Mouse (Mus musculus) layer of hippocampus, adult 9-10 months (tissue): ENCODE results near the gene Gadd45b.
A peak's percentile ranks its signal among the peaks of the same experiment; 100 is the strongest.

Source experiments
- DNase-seq: peaks from one replicate; pipeline ENCODE4 v3.0.0; 2022; ENCODE audit warnings: low spot score

Gadd45b gene

DNA sequence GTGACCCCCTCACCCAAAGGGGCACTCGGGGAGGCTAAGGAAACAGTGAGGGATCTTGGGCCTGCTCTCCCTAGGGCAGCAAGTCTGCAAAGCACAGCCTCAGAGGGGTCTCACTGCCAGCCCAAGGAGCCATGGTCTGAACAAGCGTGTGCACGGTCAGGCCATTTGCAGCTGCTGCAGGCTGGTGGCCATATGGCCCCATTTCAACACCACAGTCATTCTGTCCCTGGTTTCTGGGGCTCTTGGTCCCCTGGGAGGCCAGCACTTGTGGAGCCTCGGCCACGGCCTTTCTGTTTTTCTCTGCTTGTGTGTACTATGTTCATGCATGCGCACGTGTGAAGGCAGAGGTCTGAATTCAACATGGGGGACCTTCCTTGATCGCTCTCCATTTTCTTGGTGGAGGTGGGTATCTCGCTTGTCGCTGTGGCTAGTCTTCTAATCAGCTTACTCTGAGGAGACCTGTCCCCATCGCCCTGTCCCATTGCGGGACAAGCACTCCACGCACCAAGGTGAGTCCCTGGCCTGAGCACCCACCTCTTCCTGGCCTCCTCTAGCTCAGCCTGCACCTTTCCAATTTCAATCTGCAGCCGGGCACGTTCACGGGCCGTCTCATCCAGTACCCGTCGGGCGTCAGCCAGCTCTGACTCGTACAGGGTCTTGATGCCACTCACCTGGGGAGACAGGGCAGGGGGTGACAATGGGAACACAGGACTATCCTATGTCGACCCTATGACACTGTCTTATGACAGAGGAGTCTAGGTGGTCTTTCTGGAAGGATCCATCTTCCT lies 20.3 kb upstream of the Gadd45b start:
- DNase-seq, result no peak

DNA sequence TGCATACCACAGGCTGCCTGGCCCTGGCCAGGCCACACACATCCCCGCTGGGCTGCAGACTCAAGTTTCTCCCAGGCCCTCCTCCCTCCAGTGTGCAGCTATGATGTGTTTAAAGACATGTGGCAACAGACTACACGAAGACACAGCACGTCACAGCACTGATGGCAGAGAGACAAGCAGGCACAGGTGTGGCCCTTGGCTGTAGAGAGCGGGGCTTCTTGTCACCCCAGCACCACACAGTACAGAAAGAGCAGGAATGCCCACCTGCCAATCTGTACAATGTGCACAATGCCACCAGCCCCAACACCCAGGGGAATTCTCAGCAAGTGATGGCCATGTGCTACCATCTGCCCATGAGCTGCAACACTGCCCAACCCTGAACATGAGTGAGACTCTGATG lies 18.5 kb upstream of the Gadd45b start:
- DNase-seq, result no peak

DNA sequence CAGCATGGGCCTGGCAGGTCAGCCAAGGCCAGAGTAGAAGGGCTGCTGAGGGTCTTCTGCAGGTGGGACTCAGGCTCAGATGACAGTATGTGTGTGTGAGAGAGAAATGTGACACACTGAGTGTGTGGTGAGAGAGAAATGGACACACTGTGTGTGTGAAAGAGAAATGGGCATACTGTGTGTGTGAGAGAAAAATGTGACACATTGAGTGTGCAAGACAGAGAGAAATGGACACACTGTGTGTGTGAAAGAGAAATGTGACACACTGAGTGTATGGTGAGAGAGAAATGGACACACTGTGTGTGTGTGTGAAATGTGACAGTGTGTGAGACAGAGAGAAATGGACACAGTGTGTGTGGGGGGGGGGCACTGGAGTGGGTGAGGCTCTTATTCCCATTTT lies 18.0 kb upstream of the Gadd45b start:
- no peak for DNase-seq

DNA sequence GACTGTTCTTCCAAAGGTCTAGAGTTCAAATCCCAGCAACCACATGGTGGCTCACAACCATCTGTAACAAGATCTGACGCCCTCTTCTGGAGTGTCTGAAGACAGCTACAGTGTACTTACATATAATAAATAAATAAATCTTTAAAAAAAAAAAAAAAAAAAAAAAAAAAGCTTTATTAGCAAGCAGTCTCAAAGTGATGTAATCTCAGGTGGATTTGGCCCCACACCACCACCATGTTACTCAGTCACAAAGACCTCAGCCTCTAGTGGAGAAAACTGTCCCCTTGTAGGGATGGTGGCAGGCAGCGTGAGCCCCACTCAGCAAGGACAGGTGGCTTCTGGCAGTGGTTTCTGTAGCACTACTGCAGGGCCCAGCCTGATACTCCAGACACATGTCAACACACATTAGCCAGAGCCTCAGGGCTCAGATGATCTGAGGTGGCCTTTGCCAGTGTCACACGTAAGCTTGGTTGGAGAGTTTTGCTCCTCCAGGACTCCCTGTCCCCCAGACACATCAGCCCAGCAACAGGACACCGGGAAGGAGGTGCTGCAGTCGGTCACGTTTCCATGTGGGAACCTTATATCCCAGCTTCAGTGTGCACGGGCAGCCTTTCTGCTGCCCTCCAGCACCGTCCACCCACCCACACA lies 16.4 kb upstream of the Gadd45b start:
- DNase-seq, result no peak

DNA sequence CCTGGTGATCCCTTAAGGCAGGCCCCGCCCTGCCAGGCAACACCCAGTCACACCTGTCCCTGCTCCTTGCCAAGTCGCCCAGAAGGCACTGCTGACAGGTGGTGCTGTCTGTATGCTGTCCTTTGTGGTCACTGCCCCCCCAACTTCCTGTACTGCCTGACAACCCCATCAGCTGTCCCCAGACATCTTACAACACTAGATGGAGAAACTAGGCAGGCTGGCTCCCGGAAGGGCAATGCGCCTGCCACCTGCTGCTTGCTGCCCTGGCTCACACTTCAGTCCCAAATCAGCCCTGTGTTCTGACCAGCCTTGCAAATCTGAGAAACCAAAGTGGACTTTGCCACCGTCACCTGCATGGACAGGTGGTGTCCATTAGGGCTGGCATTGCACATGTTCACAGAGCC lies 15.6 kb upstream of the Gadd45b start:
- DNase-seq, result no peak

DNA sequence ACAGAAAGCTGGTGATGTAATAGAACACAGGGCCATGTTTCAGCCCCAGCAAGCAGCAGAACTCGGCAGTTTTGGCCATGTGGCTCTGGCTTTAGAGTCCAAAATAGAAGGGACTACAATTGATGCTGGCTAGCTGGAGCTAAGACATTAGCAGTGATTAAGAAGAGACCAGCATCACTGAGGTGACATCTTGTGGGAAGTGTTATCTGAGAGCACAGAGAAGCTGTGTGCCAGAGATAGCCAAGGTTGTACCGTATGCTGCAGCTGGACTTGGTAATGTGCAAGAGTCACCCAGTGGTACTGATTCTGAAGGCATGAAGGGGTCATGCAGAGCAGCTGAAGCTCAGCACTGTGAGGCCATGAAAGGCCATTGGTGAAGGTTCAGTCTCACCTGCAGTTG lies 14.6 kb upstream of the Gadd45b start:
- no peak for DNase-seq

DNA sequence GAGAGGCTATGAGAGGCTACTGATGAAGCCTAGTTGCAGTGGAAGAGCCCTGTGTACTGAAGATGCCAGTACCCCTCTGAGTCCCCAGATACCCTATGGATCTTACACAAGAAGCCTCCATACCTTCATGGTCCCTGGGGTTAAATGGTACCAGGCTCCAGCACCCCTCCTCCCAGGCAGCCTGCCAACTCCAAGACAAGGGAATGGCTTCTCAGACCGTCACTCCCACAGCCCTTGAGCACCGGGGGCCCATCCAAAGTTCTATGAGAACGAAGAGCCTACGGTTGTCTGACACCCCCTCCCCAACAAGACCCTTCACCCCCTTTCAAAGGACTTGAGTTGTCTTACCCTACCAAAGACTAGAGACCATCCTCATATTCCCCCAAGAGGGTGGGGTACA lies 14.1 kb upstream of the Gadd45b start:
- no peak for DNase-seq

DNA sequence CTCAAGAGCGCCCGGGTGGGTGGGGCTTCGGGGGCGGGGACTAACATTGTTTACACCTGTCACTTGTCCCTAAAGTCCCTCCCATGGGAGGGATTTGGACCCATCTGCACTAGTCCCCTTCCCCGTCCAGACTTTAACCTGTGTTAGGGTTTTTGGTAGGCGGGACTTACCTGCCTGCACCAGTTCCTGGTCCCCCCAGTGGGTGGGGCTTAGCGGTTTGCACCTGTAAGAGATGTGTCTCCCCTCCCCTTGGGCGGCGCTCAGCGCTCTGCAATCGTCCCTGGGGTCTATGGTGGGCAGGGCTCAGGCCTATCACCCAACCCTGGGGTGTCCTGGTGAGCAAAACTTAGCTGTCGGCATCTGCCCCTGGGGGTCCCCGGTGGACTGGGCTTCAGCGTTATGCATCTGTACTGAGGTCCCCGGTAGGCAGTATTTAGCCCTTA lies 12.5 kb upstream of the Gadd45b start:
- DNase-seq, result no peak

DNA sequence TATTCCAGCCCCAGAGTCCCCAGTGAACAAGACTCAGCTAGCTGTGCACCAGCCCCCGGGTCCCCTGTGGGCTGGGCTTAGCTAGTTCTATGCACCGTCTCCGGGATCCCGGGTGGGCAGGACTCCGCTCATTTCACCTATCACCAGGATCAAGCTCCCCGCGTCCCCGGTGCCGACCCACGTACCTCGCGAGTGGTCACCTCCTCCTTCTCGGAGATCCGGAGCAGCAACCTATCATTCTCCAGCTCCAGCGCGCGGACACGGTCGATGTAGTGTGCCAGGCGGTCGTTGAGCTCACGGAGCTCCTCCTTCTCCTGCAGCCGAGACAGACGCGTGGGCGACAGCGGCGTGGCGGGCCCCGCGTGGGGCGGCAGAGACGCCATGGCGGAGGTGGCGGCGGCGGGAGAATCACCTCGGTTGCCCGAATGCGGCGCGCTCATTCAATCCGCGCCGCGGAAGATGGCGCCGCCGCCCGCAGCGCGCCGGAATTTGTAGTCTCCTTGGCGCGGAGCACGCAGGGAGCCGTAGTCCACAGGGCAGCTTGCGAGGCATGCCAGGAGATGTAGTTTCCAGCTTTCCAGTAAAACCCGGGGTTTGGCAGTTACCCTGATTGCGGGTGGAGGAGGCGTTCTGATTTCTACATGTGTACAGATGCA lies 12.0 kb upstream of the Gadd45b start, which contains the start of gene Lmnb2:
Lmnb2 (minus strand) TSS at position 467 of the 656 bp plus-strand sequence.
- no peak for DNase-seq

DNA sequence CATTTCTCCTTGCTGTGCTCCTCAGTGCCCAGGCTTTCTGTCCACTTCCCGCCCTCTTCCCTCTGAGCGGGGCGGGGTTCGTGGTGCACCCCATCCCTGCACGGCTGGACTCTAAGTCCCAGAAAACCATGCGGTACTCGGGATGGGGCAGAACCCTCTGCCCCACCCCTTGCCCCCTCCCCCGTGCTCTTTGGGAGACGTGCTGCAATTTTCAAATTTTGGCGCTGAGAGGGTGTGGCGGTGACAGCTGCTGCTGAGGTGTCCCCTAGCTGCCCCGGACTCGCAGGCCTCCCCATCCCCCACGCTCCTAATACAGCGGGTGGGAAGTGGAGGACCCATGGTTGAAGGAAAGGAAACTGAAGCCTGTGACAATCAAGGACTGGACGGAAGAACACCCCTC lies 8.0 kb upstream of the Gadd45b start:
- no peak for DNase-seq

DNA sequence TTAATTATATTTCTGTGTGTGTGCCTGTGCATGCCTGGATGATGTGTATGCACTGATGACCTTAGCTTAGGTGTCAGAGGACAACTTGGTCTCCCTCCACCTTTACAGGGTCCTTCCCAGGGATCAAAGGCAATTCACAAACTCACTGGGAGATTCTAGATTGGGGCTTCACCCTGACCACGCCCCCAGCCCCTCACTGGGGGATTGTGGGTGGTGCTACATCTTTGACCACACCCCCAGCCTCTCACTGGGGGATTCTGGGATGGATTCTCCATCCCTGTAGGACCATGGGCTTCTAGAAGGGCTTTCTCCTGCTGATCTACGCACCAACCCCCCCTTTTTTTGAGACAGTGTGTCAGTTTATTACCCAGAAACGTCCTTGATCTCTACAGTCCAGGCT lies 4.4 kb upstream of the Gadd45b start:
- no peak for DNase-seq

DNA sequence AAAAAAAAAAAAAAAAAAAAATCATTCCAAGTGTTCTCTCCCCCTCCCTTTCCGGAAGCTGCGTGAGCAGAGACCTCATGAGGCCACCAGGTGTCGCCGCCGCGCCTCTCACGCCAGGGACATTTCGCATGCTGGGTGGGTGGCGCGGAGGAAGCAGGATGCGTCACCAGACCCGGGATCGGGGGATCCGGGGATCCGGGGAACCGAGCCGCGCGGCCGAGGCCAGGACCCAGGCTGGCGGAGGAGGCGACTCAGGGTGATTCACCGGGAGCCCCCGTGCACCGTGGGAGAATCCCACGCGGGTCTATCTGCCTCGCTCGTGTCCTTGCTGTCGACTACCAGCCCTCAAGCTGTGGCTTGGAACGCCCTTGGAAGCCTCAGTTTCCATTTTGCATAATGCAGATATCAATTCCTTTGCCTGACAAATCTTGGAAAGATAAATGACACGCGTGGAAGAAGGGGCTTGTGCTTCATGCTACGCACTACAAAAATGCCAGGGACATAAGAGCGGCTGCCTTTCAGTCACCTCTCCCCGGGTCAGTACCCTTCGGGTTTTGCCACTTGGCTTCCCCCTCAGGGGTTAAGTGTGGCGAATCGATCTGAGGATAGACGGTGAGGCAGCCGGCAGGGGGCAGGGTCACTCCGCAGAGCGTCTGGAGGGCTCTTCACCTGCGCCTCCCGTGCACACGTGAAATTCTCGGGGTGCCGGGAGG lies 1.1 kb upstream of the Gadd45b start:
- DNase-seq, result peak; percentile 79

DNA sequence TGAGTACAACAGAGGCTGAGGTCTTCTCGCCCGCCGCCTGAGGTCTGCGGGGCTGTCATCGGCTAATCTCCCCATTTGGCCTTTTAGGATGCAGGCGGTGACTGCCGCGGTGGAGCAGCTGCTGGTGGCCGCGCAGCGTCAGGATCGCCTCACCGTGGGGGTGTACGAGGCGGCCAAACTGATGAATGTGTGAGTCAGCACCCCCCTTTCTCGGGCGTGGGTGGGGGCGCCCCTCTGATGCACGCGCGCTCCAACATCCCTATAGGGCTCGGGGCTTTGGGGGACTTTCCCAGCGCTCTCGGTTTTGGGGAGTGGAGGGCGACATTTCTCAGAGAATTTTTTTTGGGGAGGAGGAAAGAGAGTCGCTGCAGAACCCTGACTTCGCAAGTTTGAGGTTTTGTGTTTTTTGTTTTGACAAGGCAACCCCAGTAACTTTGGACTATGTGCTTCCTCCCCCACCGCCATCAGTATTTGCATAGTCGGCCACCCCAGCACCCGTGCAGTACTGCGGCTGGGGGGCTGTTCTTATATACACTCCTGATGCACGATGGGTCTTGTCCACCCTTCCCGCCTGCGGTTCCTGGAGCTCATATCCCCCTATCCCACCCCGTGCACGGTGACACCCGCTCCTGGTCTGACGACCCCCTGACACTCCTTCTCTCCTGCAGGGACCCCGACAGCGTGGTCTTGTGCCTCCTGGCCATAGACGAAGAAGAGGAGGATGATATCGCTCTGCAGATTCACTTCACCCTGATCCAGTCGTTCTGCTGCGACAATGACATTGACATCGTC lies 684 bp downstream of the Gadd45b start:
- no peak for DNase-seq

DNA sequence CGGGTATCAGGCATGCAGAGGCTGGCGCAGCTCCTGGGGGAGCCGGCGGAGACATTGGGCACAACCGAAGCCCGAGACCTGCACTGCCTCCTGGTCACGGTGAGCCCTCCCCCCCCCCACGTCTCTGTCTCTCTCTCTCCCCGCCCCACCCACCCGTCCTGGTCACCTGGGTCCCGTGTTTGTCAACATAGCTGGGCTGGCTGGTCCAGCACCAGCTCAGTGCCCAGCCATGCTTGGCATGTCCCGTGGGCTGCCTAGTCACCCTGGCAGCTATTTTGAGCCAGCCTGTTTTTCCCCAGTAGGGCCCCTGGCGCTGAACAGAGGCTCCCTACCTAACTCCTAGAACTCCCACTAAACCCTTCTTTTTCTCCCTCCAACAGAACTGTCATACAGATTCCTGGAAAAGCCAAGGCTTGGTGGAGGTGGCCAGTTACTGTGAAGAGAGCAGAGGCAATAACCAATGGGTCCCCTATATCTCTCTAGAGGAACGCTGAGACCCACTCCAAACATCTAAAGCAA lies 1.3 kb downstream of the Gadd45b start:
- DNase-seq, result no peak

DNA sequence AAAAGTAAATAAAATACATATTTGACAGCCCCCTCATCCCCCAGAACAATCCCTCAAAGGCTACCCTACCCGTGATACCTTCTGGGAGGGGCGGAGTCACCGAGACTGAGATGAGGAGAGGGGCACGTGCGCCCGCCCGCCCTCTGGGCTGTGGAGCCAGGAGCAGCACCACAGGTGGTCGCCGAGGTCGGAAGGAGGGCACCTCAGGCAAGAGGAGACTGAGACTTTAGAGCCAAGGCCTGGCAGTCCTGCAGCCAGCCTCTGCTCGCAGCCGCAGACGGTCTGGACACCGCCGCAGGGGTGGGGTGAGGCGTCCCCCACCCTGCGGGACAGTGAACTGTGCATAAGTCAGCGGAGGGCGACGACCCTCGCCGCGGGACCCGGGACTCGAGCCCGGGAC lies 1.8 kb downstream of the Gadd45b start:
- no peak for DNase-seq

DNA sequence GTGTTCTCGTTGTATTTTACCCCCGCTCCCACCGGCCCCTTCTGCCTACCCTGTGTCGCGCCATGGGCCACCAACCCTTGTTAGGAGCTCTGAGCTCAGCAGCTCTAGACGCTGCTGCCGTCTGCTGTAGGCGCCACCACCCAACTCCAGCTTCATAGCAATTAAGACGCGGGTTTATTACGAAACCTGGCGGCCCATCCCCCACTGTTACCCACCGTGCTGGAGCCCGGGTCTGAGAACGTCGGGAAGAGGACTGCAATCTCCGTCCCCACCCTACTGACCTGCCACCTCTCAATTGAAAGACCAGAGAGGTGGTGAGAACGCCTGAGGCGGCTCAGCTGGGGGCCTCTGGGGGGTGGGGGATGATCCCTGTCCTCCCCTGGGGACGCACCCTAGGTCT lies 2.3 kb downstream of the Gadd45b start:
- DNase-seq, result no peak

DNA sequence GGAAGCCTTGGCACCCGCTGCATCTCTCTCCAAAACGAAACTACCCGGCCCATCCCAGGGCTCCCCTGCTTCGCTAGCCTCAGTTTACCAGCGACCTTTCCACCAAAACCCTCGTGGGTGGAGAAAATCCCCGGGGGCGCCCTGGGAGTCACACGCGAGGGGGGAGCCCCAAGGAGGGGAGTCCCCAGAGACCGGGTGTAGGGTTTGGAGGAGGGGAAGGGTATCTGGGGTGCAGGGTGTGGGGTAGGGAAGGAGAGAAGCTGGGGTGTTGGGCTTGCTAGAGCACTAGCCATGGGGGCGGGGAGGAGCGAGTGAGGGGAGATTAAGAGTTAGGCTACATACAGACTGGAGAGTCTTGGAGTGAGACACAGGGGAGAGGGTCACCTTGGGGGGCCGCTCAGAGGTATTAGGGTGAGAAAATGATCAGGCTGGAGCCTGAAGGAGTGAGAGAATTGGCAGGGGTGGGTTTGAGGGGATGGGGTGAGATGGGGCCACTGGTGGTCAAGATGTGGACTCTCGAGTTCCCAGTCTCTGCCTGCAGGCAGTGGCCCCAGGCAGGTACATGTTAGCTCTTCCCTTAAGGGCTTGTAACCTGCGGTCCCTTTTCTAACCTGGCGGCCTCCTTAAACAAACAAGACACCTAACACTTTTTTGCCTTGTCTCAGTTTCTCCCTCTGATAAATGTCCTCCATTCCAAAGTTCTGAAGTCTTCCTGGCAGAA lies 3.0 kb downstream of the Gadd45b start:
- no peak for DNase-seq

DNA sequence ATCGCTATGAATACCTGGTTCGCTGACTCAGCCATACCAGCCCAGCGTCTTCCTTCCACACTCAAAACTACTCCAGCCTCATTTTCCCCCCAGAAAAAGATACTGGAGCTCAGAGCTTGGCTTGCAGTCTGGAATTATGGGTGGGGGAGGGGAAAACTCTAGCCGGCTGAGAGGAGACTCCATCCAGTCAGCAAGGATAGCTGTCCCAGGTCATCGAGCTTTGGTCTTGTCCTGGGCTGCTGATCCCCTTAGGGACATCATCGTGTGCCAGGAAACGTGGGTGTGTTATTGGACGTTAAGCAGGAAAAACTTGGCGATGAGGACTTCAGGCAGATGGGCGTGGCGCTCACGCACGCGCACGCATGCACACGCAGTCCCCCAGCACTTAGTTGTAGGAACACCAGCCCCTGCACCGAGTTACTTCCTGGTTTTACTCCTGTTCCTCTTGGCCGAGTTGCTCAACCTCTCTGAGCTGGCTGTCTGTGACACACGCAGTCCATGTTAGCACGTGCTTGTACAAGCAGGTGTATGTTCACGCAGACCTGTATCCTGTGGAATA lies 3.6 kb downstream of the Gadd45b start:
- DNase-seq, result no peak

DNA sequence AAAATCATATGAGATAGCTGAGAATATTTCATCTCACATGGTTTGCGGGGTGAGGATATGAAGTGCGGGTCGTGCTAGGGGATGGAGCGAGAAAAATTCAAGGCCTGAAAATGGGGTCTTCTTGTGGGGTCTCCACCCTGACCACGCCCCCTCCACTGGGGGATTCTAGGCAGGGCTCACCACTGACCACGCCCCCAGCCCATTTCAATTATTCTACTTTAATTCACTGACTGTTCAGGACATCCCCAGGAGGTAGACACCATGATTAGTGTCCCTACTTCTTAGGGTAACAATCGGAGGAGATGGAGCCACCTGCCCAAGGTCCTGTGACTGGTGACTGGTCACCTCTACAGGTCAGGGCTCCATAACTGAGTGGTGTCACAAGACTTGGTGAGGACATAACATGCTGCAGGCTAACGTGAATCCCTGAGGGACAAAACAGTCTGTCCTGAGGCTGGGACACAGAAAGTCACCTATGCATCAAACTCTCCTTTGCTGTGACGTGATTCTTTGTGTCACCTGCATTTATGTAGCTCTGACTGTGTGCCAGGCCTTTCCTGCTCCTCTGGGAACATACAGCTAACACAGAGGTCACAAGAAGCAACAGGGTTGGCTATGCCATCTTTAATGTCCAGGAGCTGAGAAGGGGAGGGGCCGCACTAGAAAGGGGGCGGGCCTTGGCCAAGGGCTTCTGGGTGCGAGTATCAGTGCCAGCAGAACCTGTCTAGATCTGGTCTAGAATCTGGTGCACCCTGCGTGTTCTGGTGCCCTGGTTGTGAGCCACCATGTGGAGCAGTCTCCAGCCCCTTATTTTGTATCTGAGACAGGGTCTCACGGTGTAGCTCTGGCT lies 4.5 kb downstream of the Gadd45b start:
- DNase-seq, result no peak

DNA sequence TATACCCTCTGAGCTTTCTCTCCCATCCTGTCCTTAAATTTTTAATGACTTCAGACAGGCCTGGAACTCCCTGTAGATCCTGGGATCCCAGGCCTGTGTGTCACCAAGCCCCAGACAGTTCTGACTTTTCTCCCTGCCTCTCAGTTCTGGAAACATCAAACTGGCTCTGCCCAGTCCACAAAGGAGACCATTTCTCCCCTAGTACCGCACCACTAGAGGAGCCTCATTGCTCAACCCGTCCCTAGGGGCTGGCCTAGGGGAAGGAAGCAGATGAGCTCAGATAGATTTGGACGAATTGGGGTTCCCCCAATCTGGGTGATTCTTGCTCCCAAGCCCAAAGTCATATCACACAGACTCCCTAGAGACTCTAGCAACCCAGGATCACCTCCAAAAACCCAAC lies 5.4 kb downstream of the Gadd45b start:
- no peak for DNase-seq
